Mouse (Mus musculus) liver, embryonic 12.5 days (tissue): ENCODE measurements around the gene D17Wsu92e. TPM values are rescaled to one million over a fixed set of nuclear protein-coding genes. Genes with fewer than 3 reads are reported as not detected.
"Not testable (repeated sequence)": the region's sequence is repeated elsewhere in the genome, so short reads cannot be mapped to it uniquely, and the experiment has no call there.

Source experiments
- ATAC-seq: fragments of 200-750 bp; cut with Nextera tagmentation; 2 replicates; pipeline ENCODE4 v1.8.0; 2017; ENCODE audit warnings: moderate number of reproducible peaks, mild to moderate bottlenecking, moderate library complexity
- H3K27ac ChIP-seq: fragments of 300-500 bp; sonication (generic); 2 replicates; pipeline ENCODE4 v1.5.1; 2016; ENCODE audit warnings: mild to moderate bottlenecking
- H3K27me3 ChIP-seq: fragments of 300-500 bp; sonication (generic); replicated peaks from 2 replicates; pipeline ENCODE4 v1.6.1; 2016; ENCODE audit warnings: mild to moderate bottlenecking, moderate library complexity
- H3K36me3 ChIP-seq: fragments of 300-500 bp; sonication (generic); 2 replicates; pipeline ENCODE4 v1.6.1; 2016; ENCODE audit warnings: mild to moderate bottlenecking, moderate library complexity
- H3K4me1 ChIP-seq: fragments of 300-500 bp; sonication (generic); 2 replicates; pipeline ENCODE4 v1.6.1; 2016
- H3K4me2 ChIP-seq: fragments of 300-500 bp; sonication (generic); 2 replicates; pipeline ENCODE4 v1.6.1; 2016; ENCODE audit warnings: mild to moderate bottlenecking, moderate library complexity
- H3K4me3 ChIP-seq: fragments of 300-500 bp; sonication (generic); 2 replicates; pipeline ENCODE4 v1.5.1; 2016; ENCODE audit warnings: mild to moderate bottlenecking, moderate library complexity
- H3K9ac ChIP-seq: fragments of 300-500 bp; sonication (generic); 2 replicates; pipeline ENCODE4 v1.6.1; 2016; ENCODE audit warnings: mild to moderate bottlenecking, moderate library complexity
- H3K9me3 ChIP-seq: fragments of 300-500 bp; sonication (generic); replicated peaks from 2 replicates; pipeline ENCODE4 v1.6.1; 2016; ENCODE audit warnings: mild to moderate bottlenecking, moderate library complexity
- WGBS: fragments of 180-500 bp; shearing (Covaris S2); methylation state at CpG from one replicate; pipeline ENCODE4 v1.1.7; 2016; ENCODE audit not compliant: insufficient replicate concordance; 5-methylcytosine and 5-hydroxymethylcytosine counted together
- polyA plus RNA-seq: library from polyadenylated mRNA; unstranded; fragments of >200 nt; fragmentation: Nextera tagmentation; extraction: Ambion mirVana; gene quantifications from 2 replicates; pipeline ENCODE4 v1.2.1, GENCODE M21; 2016

D17Wsu92e gene
- polyA plus RNA-seq, 1 experiment from 2014 or later = 17.1 TPM

GRCm38 (mm10) chr17:27837850-27838249 lies 17.4 kb upstream of the D17Wsu92e start, which contains the start of gene Snrpc:
Gene Snrpc (plus strand): TSS chr17:27838150.
- peak within 1 kb of the TSS; percentile 76 for H3K4me2 ChIP-seq
- not testable (repeated sequence) for H3K9ac ChIP-seq, H3K9me3 ChIP-seq, ATAC-seq, H3K27ac ChIP-seq, H3K4me3 ChIP-seq
- peaks cover 11% of the 10 kb centered on the region for H3K36me3 ChIP-seq
- H3K4me1 ChIP-seq = peaks cover 20% of the 10 kb centered on the region
- peaks cover 34% of the 10 kb centered on the region for H3K27me3 ChIP-seq
- WGBS = 57% methylated on average over 4 of the region's 4 CpGs

DNA sequence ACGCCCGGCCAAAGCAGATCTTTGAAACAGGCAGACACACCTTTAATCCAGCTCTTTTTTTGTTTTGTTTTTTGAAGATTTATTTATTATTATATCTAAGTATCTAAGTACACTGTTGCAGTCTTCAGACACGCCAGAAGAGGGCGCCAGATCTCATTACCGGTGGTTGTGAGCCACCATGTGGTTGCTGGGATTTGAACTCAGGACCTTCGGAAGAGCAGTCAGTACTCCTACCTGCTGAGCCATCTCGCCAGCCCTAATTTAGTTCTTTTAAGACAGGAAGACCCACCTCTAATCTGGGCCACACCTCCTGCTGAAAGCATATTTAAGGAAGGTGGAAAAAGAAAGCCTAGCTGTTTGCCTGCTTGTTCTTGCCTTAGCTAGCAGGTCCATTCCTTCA lies 10.0 kb upstream of the D17Wsu92e start:
- no peak for ATAC-seq
- H3K27me3 ChIP-seq = peaks cover 37% of the 10 kb centered on the region
- H3K9ac ChIP-seq = no peak overlapping the region
- H3K4me1 ChIP-seq = peaks cover 21% of the 10 kb centered on the region
- no peaks in the 10 kb centered on the region for H3K36me3 ChIP-seq
- no peak overlapping the region for H3K27ac ChIP-seq
- no peaks in the 10 kb centered on the region for H3K9me3 ChIP-seq
- no peak overlapping the region for H3K4me2 ChIP-seq
- 42% methylated on average over 7 of the region's 7 CpGs for WGBS
- H3K4me3 ChIP-seq = no peak overlapping the region

- ATAC-seq = no peak
- WGBS = 51% methylated on average over 6 of the region's 6 CpGs
- H3K4me1 ChIP-seq = peaks cover 31% of the 10 kb centered on the region
- H3K9me3 ChIP-seq = no peaks in the 10 kb centered on the region
- H3K27me3 ChIP-seq = peaks cover 14% of the 10 kb centered on the region
- no peaks in the 10 kb centered on the region for H3K36me3 ChIP-seq
- no peak overlapping the region for H3K27ac ChIP-seq
- no peak overlapping the region for H3K9ac ChIP-seq
- H3K4me3 ChIP-seq = no peak overlapping the region
- no peak overlapping the region for H3K4me2 ChIP-seq
Measured at GRCm38 (mm10) chr17:27827511-27827910, 7.1 kb upstream of the D17Wsu92e start.

DNA sequence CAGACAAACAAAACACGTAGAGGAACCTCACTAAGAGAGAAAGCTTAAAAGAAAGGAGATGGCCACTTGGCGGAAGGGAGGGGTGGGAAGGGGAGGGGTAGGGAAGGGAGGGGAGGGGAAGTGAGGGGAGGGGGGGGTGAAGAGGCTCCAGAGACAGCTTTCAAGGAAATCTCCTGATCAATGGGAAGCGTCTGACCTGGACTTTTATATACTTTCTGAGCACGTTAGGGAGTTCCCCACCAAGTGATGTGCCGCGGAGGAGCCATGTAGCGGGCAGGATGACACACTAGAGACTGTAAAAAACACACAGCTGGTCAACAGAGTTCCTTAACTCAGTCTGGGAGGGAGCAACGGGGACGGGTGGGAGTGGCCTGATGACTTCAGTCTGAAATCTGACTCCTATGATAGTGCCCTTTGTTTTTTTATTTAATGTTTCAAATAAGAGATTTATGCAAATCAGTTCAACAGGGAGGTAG lies 6.5 kb upstream of the D17Wsu92e start:
- ATAC-seq = no peak
- H3K4me2 ChIP-seq = peak overlapping the region; percentile 72

GRCm38 (mm10) chr17:27825984-27826905 lies 5.8 kb upstream of the D17Wsu92e start:
- H3K4me2 ChIP-seq = peak overlapping the region; percentile 72
- H3K27ac ChIP-seq = peak overlapping the region; percentile 80
- 2% methylated on average over 22 of the region's 22 CpGs for WGBS
- peaks cover 44% of the 10 kb centered on the region for H3K4me1 ChIP-seq
- no peaks in the 10 kb centered on the region for H3K36me3 ChIP-seq
- peak; percentile 80 for ATAC-seq
- peak overlapping the region; percentile 22; the same call in 1 of the 2 replicates for H3K9ac ChIP-seq
- peak overlapping the region; percentile 53 for H3K4me3 ChIP-seq
- H3K27me3 ChIP-seq = peaks cover 10% of the 10 kb centered on the region
- no peaks in the 10 kb centered on the region for H3K9me3 ChIP-seq

More for the DNA sequence above, 6.5 kb upstream of the D17Wsu92e start:
- peak overlapping the region; percentile 37; the same call in 1 of the 2 replicates for H3K27ac ChIP-seq
- peak overlapping the region; percentile 53 for H3K4me3 ChIP-seq
- H3K9ac ChIP-seq = no peak overlapping the region; the same call in 1 of the 2 replicates
- WGBS = 3% methylated on average over 8 of the region's 9 CpGs
- H3K27me3 ChIP-seq = peaks cover 10% of the 10 kb centered on the region
- H3K9me3 ChIP-seq = no peaks in the 10 kb centered on the region
- no peaks in the 10 kb centered on the region for H3K36me3 ChIP-seq
- H3K4me1 ChIP-seq = peaks cover 37% of the 10 kb centered on the region

DNA sequence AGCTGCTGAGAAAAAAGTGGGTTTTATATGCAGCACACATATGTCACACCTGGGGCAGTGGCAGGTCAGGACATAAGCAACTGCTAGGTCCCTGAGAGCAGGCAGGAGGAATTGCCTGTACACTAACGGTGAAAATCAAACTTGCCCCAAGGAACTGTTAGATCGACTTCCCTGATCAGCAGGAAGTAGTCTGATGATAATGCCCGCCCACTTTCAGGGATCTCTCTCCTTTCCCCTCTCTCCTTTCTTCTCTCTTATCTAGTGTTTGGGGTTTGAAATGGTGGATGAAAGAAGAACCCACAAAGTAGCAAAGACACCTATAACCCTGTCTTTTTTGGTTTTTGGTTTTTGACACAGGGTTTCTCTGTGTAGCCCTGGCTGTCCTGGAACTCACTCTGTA lies 5.1 kb upstream of the D17Wsu92e start:
- no peak for ATAC-seq

GRCm38 (mm10) chr17:27824941-27825340 lies 4.5 kb upstream of the D17Wsu92e start:
- Histone ChIP-seq H3K9ac (peak overlapping the region; percentile 22; the same call in 1 of the 2 replicates), H3K4me3 (peak overlapping the region; percentile 53; the same call in 1 of the 2 replicates), H3K27me3 (peaks cover 10% of the 10 kb centered on the region), H3K27ac (peak overlapping the region; percentile 80), H3K9me3 (no peaks in the 10 kb centered on the region), H3K4me2 (peak overlapping the region; percentile 72), H3K36me3 (no peaks in the 10 kb centered on the region), H3K4me1 (peaks cover 49% of the 10 kb centered on the region)
- no peak for ATAC-seq
- 19% methylated on average over 1 of the region's 1 CpGs for WGBS

More for the DNA sequence above, 5.1 kb upstream of the D17Wsu92e start:
- H3K9me3 ChIP-seq = no peaks in the 10 kb centered on the region
- H3K4me3 ChIP-seq = peak overlapping the region; percentile 53
- peak overlapping the region; percentile 22 for H3K9ac ChIP-seq
- no peaks in the 10 kb centered on the region for H3K36me3 ChIP-seq
- 7% methylated on average over 3 of the region's 3 CpGs for WGBS
- peak overlapping the region; percentile 72 for H3K4me2 ChIP-seq
- H3K27ac ChIP-seq = peak overlapping the region; percentile 80
- peaks cover 10% of the 10 kb centered on the region for H3K27me3 ChIP-seq
- H3K4me1 ChIP-seq = peaks cover 49% of the 10 kb centered on the region

DNA sequence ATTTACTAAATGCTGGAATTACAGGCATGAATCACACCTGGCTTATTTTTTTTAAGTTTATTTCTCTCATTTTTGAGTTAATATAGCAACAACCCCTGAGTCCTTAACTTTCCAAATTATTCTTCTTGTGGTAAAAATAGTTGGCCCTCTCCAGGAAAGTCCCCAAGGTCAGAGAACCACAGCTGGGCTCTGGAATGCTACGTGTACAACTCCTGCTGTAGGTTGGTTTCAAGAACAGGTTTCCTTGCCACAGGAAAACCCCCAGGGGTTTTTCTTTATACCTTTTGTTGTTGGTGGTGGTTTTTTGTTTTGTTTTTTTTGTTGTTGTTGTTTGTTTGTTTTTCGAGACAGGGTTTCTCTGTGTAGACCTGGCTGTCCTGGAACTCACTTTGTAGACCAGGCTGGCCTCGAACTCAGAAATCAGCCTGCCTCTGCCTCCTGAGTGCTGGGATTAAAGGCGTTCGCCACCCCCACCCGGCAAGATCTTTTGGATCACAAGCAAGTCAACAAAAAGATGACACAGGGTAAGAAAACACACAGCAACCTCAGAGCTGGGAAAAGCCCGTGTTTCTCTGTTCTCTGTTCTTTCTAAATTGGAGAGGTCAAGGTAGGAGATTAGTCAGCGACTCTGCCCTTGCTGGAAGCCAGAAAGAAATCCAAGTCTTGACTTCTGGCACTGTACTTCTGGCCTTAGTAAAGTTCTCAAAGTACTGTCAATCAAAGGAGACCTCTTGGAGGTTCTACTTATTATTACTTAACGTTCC lies 2.9 kb upstream of the D17Wsu92e start:
- H3K4me1 ChIP-seq = peaks cover 56% of the 10 kb centered on the region
- WGBS = 79% methylated on average over 9 of the region's 9 CpGs
- no peak overlapping the region for H3K4me3 ChIP-seq
- H3K9ac ChIP-seq = no peak overlapping the region
- no peaks in the 10 kb centered on the region for H3K36me3 ChIP-seq
- H3K27ac ChIP-seq = no peak overlapping the region
- H3K4me2 ChIP-seq = no peak overlapping the region
- H3K9me3 ChIP-seq = no peaks in the 10 kb centered on the region
- no peaks in the 10 kb centered on the region for H3K27me3 ChIP-seq
- ATAC-seq = no peak

- Histone ChIP-seq H3K27me3 (no peaks in the 10 kb centered on the region), H3K4me2 (peak overlapping the region; percentile 86), H3K9ac (peak overlapping the region; percentile 74), H3K4me3 (peak overlapping the region; percentile 97), H3K36me3 (no peaks in the 10 kb centered on the region), H3K4me1 (peaks cover 68% of the 10 kb centered on the region), H3K9me3 (no peaks in the 10 kb centered on the region), H3K27ac (peak overlapping the region; percentile 94)
- WGBS = 29% methylated on average over 9 of the region's 9 CpGs
- peak; percentile 25; the same call in 1 of the 2 replicates for ATAC-seq
Measured at GRCm38 (mm10) chr17:27821407-27822338, 1.2 kb upstream of the D17Wsu92e start.

DNA sequence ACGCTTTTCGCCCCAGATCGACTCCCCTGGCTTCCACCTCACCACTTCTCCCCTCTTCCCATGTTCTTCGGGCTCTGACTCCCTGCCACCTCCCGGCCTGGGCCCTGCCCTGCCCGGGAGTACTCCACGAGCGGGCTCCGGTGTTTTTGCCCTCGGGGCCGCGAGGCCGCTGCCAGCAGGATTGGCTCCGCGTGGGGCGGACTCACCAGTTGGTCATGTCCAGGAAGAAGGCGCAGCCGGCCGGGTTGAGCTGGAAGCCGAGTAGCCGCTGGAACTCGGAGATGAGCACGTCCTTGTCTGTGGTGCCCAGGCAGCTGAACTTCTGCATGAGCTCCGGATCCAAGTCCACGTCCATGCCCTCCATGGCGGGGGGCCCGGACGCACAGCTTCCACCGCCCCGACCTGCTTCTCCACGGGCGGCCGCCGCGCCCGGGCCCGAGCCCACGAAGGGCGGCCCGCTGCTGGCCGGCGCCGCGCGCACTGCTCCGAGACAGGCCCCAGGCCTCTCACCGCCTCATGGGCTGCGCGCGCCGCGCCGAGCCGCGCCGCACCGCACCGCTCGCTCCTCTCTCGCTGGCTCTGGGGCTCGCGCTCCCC lies 379 bp downstream of the D17Wsu92e start:
- no peaks in the 10 kb centered on the region for H3K9me3 ChIP-seq
- H3K27ac ChIP-seq = peak overlapping the region; percentile 93
- H3K36me3 ChIP-seq = no peaks in the 10 kb centered on the region
- peaks cover 65% of the 10 kb centered on the region for H3K4me1 ChIP-seq
- H3K9ac ChIP-seq = peak overlapping the region; percentile 97
- H3K4me3 ChIP-seq = peak overlapping the region; percentile 97
- no peaks in the 10 kb centered on the region for H3K27me3 ChIP-seq
- under 1% methylated on average over 42 of the region's 62 CpGs for WGBS
- H3K4me2 ChIP-seq = peak overlapping the region; percentile 86
- ATAC-seq = peak; percentile 28
